Mouse (Mus musculus) heart, postnatal 0 days (tissue): ENCODE data around the gene Fermt2.

ENCODE experiments used
- CTCF ChIP-seq: IDR thresholded peaks from 2 replicates; pipeline ENCODE4 v1.5.1; 2016; ENCODE audit warnings: antibody characterized with exemption, control low read depth, low read depth
- EP300 ChIP-seq: IDR thresholded peaks from 2 replicates; pipeline ENCODE4 v1.6.1; 2016; ENCODE audit warnings: antibody characterized with exemption, low read depth

GRCm38 (mm10) chr14:45463599-45463998 is 66.3 kb downstream of the Fermt2 start:
- no peak for TF ChIP-seq CTCF
- 0 out of 2 replicates have a peak, but pooled peaks have one; percentile 21 for TF ChIP-seq EP300
